Mouse (Mus musculus): ENCODE data around the gene Ap4b1.
A peak's percentile ranks its signal among the peaks of the same experiment; 100 is the strongest.
"Not testable (repeated sequence)": the region's sequence is repeated elsewhere in the genome, so short reads cannot be mapped to it uniquely, and the experiment has no call there.

The Ap4b1 gene

GRCm38 (mm10) chr3:103801631-103802531 is 7.4 kb upstream of the Ap4b1 start:
- peak; percentile 95 for DNase-seq (ENCODE audit: low read depth)

GRCm38 (mm10) chr3:103802861-103803260 is 6.5 kb upstream of the Ap4b1 start:
- no peak for DNase-seq (ENCODE audit: low read depth)

- DNase-seq (ENCODE audit: low read depth), result peak; percentile 73
Measured at GRCm38 (mm10) chr3:103805671-103806070, 3.6 kb upstream of the Ap4b1 start.

GRCm38 (mm10) chr3:103809799-103810150 is 455 bp downstream of the Ap4b1 start:
- DNase-seq (ENCODE audit: low read depth), result no peak

GRCm38 (mm10) chr3:103810967-103811366 is 1.6 kb downstream of the Ap4b1 start:
- no peak for DNase-seq (ENCODE audit: low read depth)

- DNase-seq (ENCODE audit: low read depth), result peak; percentile 49
Measured at GRCm38 (mm10) chr3:103827548-103827947, 18.2 kb downstream of the Ap4b1 start.

GRCm38 (mm10) chr3:103829036-103829435 is 19.7 kb downstream of the Ap4b1 start:
- DNase-seq (ENCODE audit: low read depth), result no peak

GRCm38 (mm10) chr3:103830681-103831080 is 21.4 kb downstream of the Ap4b1 start:
- DNase-seq (ENCODE audit: low read depth), result peak; percentile 41

- DNase-seq (ENCODE audit: low read depth), result no peak
Measured at GRCm38 (mm10) chr3:103831146-103831545, 21.8 kb downstream of the Ap4b1 start.

- peak; percentile 46 for DNase-seq (ENCODE audit: low read depth)
Measured at GRCm38 (mm10) chr3:103832426-103832825, 23.1 kb downstream of the Ap4b1 start, which contains the start of gene Bcl2l15. Bcl2l15 (plus strand) TSS chr3:103832601.

GRCm38 (mm10) chr3:103834001-103834400 is 24.7 kb downstream of the Ap4b1 start:
- DNase-seq (ENCODE audit: low read depth), result no peak

GRCm38 (mm10) chr3:103835272-103835950 is 26.1 kb downstream of the Ap4b1 start:
- no peak for DNase-seq (ENCODE audit: low read depth)

GRCm38 (mm10) chr3:103835951-103836310 is 26.6 kb downstream of the Ap4b1 start:
- DNase-seq (ENCODE audit: low read depth), result peak; percentile 29

- DNase-seq (ENCODE audit: low read depth), result no peak
Measured at GRCm38 (mm10) chr3:103836453-103836852, 27.1 kb downstream of the Ap4b1 start.

GRCm38 (mm10) chr3:103839711-103840110 is 30.4 kb downstream of the Ap4b1 start:
- no peak for DNase-seq (ENCODE audit: low read depth)

- not testable (repeated sequence) for DNase-seq (ENCODE audit: low read depth)
Measured at GRCm38 (mm10) chr3:103840195-103840594, 30.9 kb downstream of the Ap4b1 start.

- peak; percentile 48 for DNase-seq (ENCODE audit: low read depth)
Measured at GRCm38 (mm10) chr3:103840946-103841345, 31.6 kb downstream of the Ap4b1 start.

- DNase-seq (ENCODE audit: low read depth), result no peak
Measured at GRCm38 (mm10) chr3:103850644-103851363, 41.5 kb downstream of the Ap4b1 start.

GRCm38 (mm10) chr3:103851481-103851880 is 42.2 kb downstream of the Ap4b1 start:
- DNase-seq (ENCODE audit: low read depth), result no peak

- no peak for DNase-seq (ENCODE audit: low read depth)
Measured at GRCm38 (mm10) chr3:103851882-103852281, 42.6 kb downstream of the Ap4b1 start.

- DNase-seq (ENCODE audit: low read depth), result peak; percentile 94
Measured at GRCm38 (mm10) chr3:103852565-103853299, 43.4 kb downstream of the Ap4b1 start.

- DNase-seq (ENCODE audit: low read depth), result no peak
Measured at GRCm38 (mm10) chr3:103853804-103854203, 44.5 kb downstream of the Ap4b1 start.

Measured in 416B (cell line).